Mouse (Mus musculus) intestine, postnatal 0 days (tissue): ENCODE results near the gene 9130023H24Rik. TPM values are rescaled to one million over a fixed set of nuclear protein-coding genes. Genes with fewer than 3 reads are reported as not detected.

ENCODE experiments used
- ATAC-seq: fragments of 200-750 bp; cut with Nextera tagmentation; 2 replicates; pipeline ENCODE4 v1.8.0; 2017; ENCODE audit warnings: mild to moderate bottlenecking, moderate TSS enrichment, moderate library complexity
- H3K27ac ChIP-seq: fragments of 300-500 bp; sonication (generic); 2 replicates; pipeline ENCODE4 v1.5.1; 2014; ENCODE audit warnings: mild to moderate bottlenecking, low read depth, low read length, moderate library complexity
- H3K27me3 ChIP-seq: fragments of 300-500 bp; sonication (generic); replicated peaks from 2 replicates; pipeline ENCODE4 v1.6.1; 2014; ENCODE audit warnings: low read length, mixed read lengths; ENCODE audit not compliant: control insufficient read depth, insufficient read depth
- H3K36me3 ChIP-seq: fragments of 300-500 bp; sonication (generic); 2 replicates; pipeline ENCODE4 v1.6.1; 2014; ENCODE audit warnings: mild to moderate bottlenecking, moderate library complexity; ENCODE audit not compliant: control insufficient read depth, insufficient read depth
- H3K4me1 ChIP-seq: fragments of 300-500 bp; sonication (generic); replicated peaks from 2 replicates; pipeline ENCODE4 v1.6.1; 2014; ENCODE audit warnings: antibody characterized with exemption, low read length, mixed read lengths; ENCODE audit not compliant: control insufficient read depth, insufficient read depth
- H3K4me2 ChIP-seq: fragments of 300-500 bp; sonication (generic); replicated peaks from 2 replicates; pipeline ENCODE4 v1.6.1; 2014; ENCODE audit warnings: low read depth, mild to moderate bottlenecking, moderate library complexity
- H3K4me3 ChIP-seq: fragments of 300-500 bp; sonication (generic); 2 replicates; pipeline ENCODE4 v1.5.1; 2014; ENCODE audit warnings: low read depth, low read length
- H3K9ac ChIP-seq: fragments of 300-500 bp; sonication (generic); 2 replicates; pipeline ENCODE4 v1.6.1; 2014; ENCODE audit warnings: mild to moderate bottlenecking, low read depth, low read length
- H3K9me3 ChIP-seq: fragments of 300-500 bp; sonication (generic); 2 replicates; pipeline ENCODE4 v1.6.1; 2016; ENCODE audit warnings: mixed run types; ENCODE audit not compliant: control insufficient read depth
- CTCF ChIP-seq: sonication (generic); IDR thresholded peaks from 2 replicates; pipeline ENCODE4 v1.5.1; 2016; ENCODE audit warnings: low read depth, mild to moderate bottlenecking, control low read depth, antibody characterized with exemption, moderate library complexity
- WGBS: fragments of 180-500 bp; shearing (Covaris S2); extraction: QIAGEN DNeasy Blood & Tissue Kit; methylation state at CpG from one replicate; pipeline ENCODE4 v1.1.7; 2014; 5-methylcytosine and 5-hydroxymethylcytosine counted together
- polyA plus RNA-seq: library from polyadenylated mRNA; unstranded; fragments of >200 nt; fragmentation: Nextera tagmentation; extraction: Ambion mirVana; gene quantifications from 2 replicates; pipeline ENCODE4 v1.2.1, GENCODE M21; 2015

The 9130023H24Rik gene
- polyA plus RNA-seq, 1 experiment from 2014 or later = 3.6 TPM

DNA sequence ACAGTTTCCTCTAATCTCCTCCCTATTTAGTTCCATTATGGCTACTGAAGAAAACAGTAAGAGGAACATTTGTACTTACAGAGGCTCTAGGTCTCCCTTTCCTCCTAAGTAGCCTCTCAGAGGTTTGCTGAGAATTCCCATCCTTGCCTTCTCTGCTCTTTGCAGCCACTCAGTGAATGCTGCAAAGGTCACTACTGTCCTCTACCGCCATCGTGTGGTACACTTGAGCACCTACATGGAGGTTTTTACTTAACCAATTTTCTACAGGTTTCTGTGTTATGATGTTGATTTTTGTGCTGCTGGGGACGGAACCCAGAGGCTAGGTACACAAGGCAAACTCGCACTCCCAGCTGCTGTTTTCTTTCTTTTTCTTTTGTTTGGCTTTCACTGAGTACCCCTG lies 29.6 kb downstream of the 9130023H24Rik start:
- TF ChIP-seq CTCF = peak; percentile 97
- no peak overlapping the region for H3K4me3 ChIP-seq
- H3K27me3 ChIP-seq = no peaks in the 10 kb centered on the region
- 8% methylated on average over 4 of the region's 4 CpGs for WGBS
- no peaks in the 10 kb centered on the region; the same call in 1 of the 2 replicates for H3K4me1 ChIP-seq
- no peak overlapping the region for H3K27ac ChIP-seq
- no peak overlapping the region for H3K9ac ChIP-seq
- H3K9me3 ChIP-seq = no peaks in the 10 kb centered on the region
- peak; percentile 47; the same call in 1 of the 2 replicates for ATAC-seq
- H3K4me2 ChIP-seq = no peak overlapping the region
- H3K36me3 ChIP-seq = no peaks in the 10 kb centered on the region

- no peak for TF ChIP-seq CTCF
- H3K9ac ChIP-seq = no peak within 1 kb of the TSS
- no peak for ATAC-seq
- H3K27ac ChIP-seq = no peak within 1 kb of the TSS
- H3K36me3 ChIP-seq = no peaks in the 10 kb centered on the region
- H3K9me3 ChIP-seq = no peaks in the 10 kb centered on the region
- no peak within 1 kb of the TSS for H3K4me2 ChIP-seq
- WGBS = 86% methylated on average over 6 of the region's 6 CpGs
- H3K4me1 ChIP-seq = no peaks in the 10 kb centered on the region; the same call in 1 of the 2 replicates
- H3K4me3 ChIP-seq = no peak within 1 kb of the TSS
- no peaks in the 10 kb centered on the region for H3K27me3 ChIP-seq
These were observed 31.7 kb downstream of the 9130023H24Rik start, which contains the start of gene Cox6a2 for GRCm38 (mm10) chr7:128206152-128206551. Gene Cox6a2, minus strand, starts transcription at chr7:128206387.

DNA sequence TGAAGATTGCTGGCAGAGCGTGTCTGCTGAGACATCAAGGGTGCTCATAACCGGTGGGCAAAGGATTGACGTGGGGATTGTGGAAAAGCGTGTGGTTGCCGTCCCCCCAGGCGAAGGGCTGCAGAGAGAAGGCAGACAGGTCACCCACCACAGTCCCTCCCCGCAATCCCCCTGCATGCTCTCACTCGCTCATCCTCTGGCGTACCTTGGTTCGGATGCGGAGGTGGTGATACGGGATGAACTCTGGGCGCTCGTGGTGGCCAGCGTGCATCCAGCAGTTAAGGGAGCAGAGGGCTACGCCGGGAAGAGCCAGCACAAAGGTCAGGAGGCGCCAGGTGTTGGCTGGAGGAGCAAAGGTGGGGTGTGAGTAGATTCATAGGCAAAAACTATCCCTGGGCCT lies 32.1 kb downstream of the 9130023H24Rik start:
- no peak for ATAC-seq
- H3K9me3 ChIP-seq = no peaks in the 10 kb centered on the region
- no peak overlapping the region for H3K4me3 ChIP-seq
- H3K27ac ChIP-seq = no peak overlapping the region
- no peaks in the 10 kb centered on the region for H3K27me3 ChIP-seq
- no peaks in the 10 kb centered on the region; the same call in 1 of the 2 replicates for H3K4me1 ChIP-seq
- H3K9ac ChIP-seq = no peak overlapping the region
- H3K36me3 ChIP-seq = no peaks in the 10 kb centered on the region
- WGBS = 77% methylated on average over 18 of the region's 18 CpGs
- no peak overlapping the region for H3K4me2 ChIP-seq
- TF ChIP-seq CTCF = no peak

GRCm38 (mm10) chr7:128204179-128204578 lies 33.7 kb downstream of the 9130023H24Rik start:
- H3K36me3 ChIP-seq = no peaks in the 10 kb centered on the region
- H3K4me2 ChIP-seq = no peak overlapping the region
- no peaks in the 10 kb centered on the region for H3K9me3 ChIP-seq
- no peaks in the 10 kb centered on the region for H3K27me3 ChIP-seq
- 93% methylated on average over 8 of the region's 8 CpGs for WGBS
- no peak overlapping the region for H3K4me3 ChIP-seq
- H3K9ac ChIP-seq = no peak overlapping the region
- H3K4me1 ChIP-seq = no peaks in the 10 kb centered on the region; the same call in 1 of the 2 replicates
- no peak for ATAC-seq
- no peak overlapping the region for H3K27ac ChIP-seq
- TF ChIP-seq CTCF = no peak

DNA sequence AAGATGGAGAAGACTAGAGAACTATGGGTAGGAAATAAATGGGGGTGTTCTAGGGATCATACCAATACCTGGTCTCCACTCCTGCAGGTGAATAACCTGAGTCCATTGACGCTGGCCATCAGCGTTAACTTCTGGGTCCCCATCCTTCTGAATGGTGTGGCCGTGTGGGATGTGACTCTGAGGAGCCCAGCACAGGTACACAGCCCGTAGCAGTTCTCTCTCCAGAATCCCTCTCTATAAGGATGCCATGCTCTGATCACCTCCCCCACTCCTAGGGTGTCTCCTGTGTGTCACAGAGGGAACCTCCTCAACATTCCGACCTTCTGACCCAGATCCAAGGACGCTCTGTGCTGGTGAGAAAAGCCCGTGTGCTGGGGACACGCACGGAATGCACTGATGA lies 34.8 kb downstream of the 9130023H24Rik start:
- TF ChIP-seq CTCF = no peak
- H3K4me1 ChIP-seq = no peaks in the 10 kb centered on the region; the same call in 1 of the 2 replicates
- H3K4me2 ChIP-seq = no peak overlapping the region
- no peaks in the 10 kb centered on the region for H3K36me3 ChIP-seq
- H3K9ac ChIP-seq = no peak overlapping the region
- ATAC-seq = no peak
- H3K9me3 ChIP-seq = no peaks in the 10 kb centered on the region
- 84% methylated on average over 9 of the region's 9 CpGs for WGBS
- H3K27me3 ChIP-seq = no peaks in the 10 kb centered on the region
- no peak overlapping the region for H3K27ac ChIP-seq
- H3K4me3 ChIP-seq = no peak overlapping the region

DNA sequence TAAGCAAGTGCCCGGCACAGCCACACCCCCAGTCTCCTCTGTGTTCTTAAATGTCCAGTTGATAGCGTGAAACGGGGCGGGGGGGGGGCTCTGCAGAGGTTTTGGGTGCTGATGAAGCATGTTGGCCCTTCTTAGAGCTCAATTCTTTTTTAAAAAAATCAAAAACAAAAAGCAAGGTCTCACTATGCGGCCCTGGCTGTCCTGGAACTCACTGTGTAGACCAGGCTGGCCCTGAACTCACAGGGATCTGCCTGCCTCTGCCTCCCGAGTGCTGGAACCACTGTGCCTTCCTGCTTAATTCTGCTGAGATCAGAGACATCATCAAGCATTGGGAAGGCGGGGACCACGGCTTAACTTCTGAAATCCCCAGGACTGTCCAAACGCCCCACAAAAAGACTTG lies 36.2 kb downstream of the 9130023H24Rik start:
- no peak overlapping the region for H3K9ac ChIP-seq
- no peak overlapping the region for H3K4me3 ChIP-seq
- no peaks in the 10 kb centered on the region for H3K9me3 ChIP-seq
- no peak overlapping the region for H3K27ac ChIP-seq
- no peak overlapping the region for H3K4me2 ChIP-seq
- no peak for ATAC-seq
- no peaks in the 10 kb centered on the region for H3K27me3 ChIP-seq
- no peak for TF ChIP-seq CTCF
- WGBS = 87% methylated on average over 9 of the region's 9 CpGs
- no peaks in the 10 kb centered on the region; the same call in 1 of the 2 replicates for H3K4me1 ChIP-seq
- no peaks in the 10 kb centered on the region for H3K36me3 ChIP-seq

Other genes with a start within 250 kb of the 9130023H24Rik start
- gene Pycard, start 244.2 kb downstream of the 9130023H24Rik start, polyA plus RNA-seq = 537 and 545 TPM in 2 replicates
- 0.29 and 0.47 TPM in 2 replicates for gene Trim72, start 234.1 kb downstream of the 9130023H24Rik start, polyA plus RNA-seq
- gene Itgam, start 175.4 kb downstream of the 9130023H24Rik start, polyA plus RNA-seq = 0.70 and 0.88 TPM in 2 replicates
- gene Gm49368, start 175.3 kb downstream of the 9130023H24Rik start, polyA plus RNA-seq = not detected in 2 replicates
- gene Itgax, start 108.5 kb downstream of the 9130023H24Rik start, polyA plus RNA-seq = 1.6 TPM in 2 replicates
- gene Itgad, start 83.7 kb downstream of the 9130023H24Rik start, polyA plus RNA-seq = not detected in 2 replicates
- 0.24 and 0.90 TPM in 2 replicates for gene Cox6a2, start 31.6 kb downstream of the 9130023H24Rik start, polyA plus RNA-seq
- 12.1 and 14.0 TPM in 2 replicates for gene Armc5, start 689 bp downstream of the 9130023H24Rik start, polyA plus RNA-seq
- 111 and 113 TPM in 2 replicates for gene Tgfb1i1, start 8.8 kb upstream of the 9130023H24Rik start, polyA plus RNA-seq
- not detected in 2 replicates for gene Slc5a2, start 27.6 kb upstream of the 9130023H24Rik start, polyA plus RNA-seq
- 32.6 and 34.7 TPM in 2 replicates for gene BC017158, start 60.1 kb upstream of the 9130023H24Rik start, polyA plus RNA-seq
- 20.9 and 23.8 TPM in 2 replicates for gene Rgs10, start 180.7 kb upstream of the 9130023H24Rik start, polyA plus RNA-seq
- gene Tial1, start 223.7 kb upstream of the 9130023H24Rik start, polyA plus RNA-seq = 17.3 and 18.9 TPM in 2 replicates